ENCODE assay signal across 14 mouse cellular contexts in the genomic region with DNA sequence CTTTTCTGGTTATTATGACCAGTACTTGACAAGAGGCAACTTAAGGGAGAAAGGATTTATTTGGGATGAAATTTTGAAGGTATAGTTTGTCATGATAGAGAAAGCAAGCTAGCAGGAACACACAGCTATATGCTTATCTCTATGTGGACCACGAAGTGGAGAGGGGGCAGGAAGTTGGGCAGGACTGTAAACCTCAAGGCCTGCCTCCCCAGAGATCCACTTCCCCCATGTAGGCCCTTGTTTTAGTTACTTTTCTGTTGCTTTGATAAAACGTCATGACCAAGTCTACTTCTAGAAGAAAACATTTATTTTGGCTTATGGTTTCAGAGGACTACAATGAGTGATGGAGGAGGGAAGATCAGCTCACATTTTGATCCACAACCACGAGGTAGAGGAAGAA.
"Had no signal": no experiment of that assay in that cellular context is flagged by ENCODE, and none has a peak within 500 bp of the region (broad histone marks: within the 10 kb centered on the region; RNA-seq: fewer than 3 reads in every experiment).

No protein-coding gene starts in this region.

- ATAC-seq: liver, postnatal 0 days; lung, postnatal 0 days had no signal

- H3K9ac ChIP-seq: kidney, embryonic 15.5 days; liver, embryonic 14.5 days; liver, postnatal 0 days; lung, embryonic 14.5 days had no signal

- DNase-seq: kidney, adult 8-10 months; kidney, postnatal 10 days; kidney, postnatal 36 days; layer of hippocampus, postnatal 36 days; liver, postnatal 0 days; lung, embryonic 14.5 days; midbrain, embryonic 14.5 days; thymus, postnatal 25 days had no signal

- H3K36me3 ChIP-seq: kidney, embryonic 15.5 days had no signal

- H3K4me2 ChIP-seq: kidney, embryonic 15.5 days; lung, embryonic 14.5 days; midbrain, embryonic 11.5 days had no signal

- H3K27ac ChIP-seq: kidney, embryonic 15.5 days; left cerebral cortex, adult 2 months; liver, embryonic 14.5 days; stomach, postnatal 0 days had no signal

- H3K9me3 ChIP-seq: kidney, embryonic 15.5 days had no signal

- H3K27me3 ChIP-seq: kidney, embryonic 15.5 days had no signal

- H3K4me3 ChIP-seq: kidney, embryonic 15.5 days; left cerebral cortex, adult 2 months had no signal
